ENCODE assay signal across 10 mouse cellular contexts in the genomic region with DNA sequence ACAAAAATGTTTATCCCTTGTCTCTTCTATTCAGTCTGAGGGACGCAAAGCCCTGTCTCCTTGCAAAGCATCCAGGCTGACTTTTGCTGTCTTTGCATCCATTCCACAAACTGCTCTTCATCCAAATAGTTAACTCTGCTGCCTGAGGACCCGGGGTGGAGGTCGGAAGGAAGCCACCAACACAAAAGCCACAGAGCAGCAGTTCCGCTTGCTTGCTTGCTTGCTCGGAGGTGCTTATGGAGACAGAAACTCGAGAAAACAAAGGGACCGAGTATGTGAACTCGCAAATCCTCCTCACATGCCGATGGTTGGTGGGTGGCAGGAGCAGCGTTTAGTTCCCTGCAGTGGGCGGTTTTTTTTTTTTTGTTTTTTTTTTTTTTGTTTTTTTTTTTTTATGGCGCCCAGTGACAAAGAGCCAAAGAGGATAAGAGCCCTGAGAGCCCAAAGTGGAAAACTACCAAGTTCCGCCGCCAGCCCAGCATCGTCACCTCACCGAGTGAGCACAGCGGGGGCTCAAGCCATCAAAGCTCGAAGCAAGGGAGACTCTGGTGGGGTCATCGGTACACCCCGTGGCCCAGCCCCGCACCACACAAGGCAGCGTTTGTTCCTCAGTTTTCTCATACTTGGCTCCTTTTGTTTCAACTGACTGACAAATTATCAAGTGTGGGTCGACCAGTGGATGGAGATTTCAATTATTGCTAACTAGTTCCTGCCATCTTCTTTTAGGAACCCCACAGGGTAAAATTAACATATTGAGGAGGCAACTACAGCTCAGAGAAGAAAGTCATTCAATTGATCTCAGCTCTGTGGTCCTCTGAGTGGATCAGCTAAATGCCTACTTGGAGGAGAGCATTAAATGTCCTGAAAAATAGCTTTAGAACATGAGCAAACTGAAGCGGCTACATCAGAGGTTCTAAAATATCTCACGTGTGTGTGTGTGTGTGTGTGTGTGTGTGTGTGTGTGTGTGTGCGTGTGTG. TPM values are rescaled to one million over a fixed set of nuclear protein-coding genes. Genes with fewer than 3 reads are reported as not detected.
DNase-seq lines count a peak whose midpoint lies in the region; ATAC-seq lines count a peak whose summit lies in the region.
"Had no signal": no experiment of that assay in that cellular context is flagged by ENCODE, and none has a peak within 500 bp of the region (broad histone marks: within the 10 kb centered on the region; RNA-seq: fewer than 3 reads in every experiment).

No protein-coding gene starts in this region.

- peak; percentile 28 for DNase-seq in layer of hippocampus, adult 11-12 months (ENCODE audit: low spot score)
- no peak for DNase-seq in layer of hippocampus, adult 9-10 months (ENCODE audit: low spot score)
- DNase-seq in embryo, embryonic 11 days: peak; percentile 69
- DNase-seq in kidney, adult 9 months: peak; percentile 35
- DNase-seq in telencephalon, adult 2 months (ENCODE audit: low read depth, low spot score): peak; percentile 15

- ATAC-seq in heart, embryonic 11.5 days (replicated peaks; ENCODE audit: insufficient number of reproducible peaks, low FRiP score, low TSS enrichment): no peak
- ATAC-seq in liver, embryonic 12.5 days: no peak
- ATAC-seq in monocyte, adult 5-6 weeks (replicated peaks; ENCODE audit: insufficient number of reproducible peaks, low FRiP score, low TSS enrichment, poor library complexity, severe bottlenecking): 0 out of 2 replicates have a peak, but pooled peaks have one; percentile 40

- no peaks in the 10 kb centered on the region for H3K9me3 ChIP-seq in heart, embryonic 11.5 days (replicated peaks; ENCODE audit: control insufficient read depth, low read length)
- H3K9me3 ChIP-seq in liver, embryonic 12.5 days (replicated peaks): no peaks in the 10 kb centered on the region

- H3K36me3 ChIP-seq in heart, embryonic 11.5 days (ENCODE audit: control insufficient read depth, insufficient read depth, low read length): no peaks in the 10 kb centered on the region
- H3K36me3 ChIP-seq in liver, embryonic 12.5 days: no peaks in the 10 kb centered on the region

- peak overlapping the region; percentile 71 for H3K4me2 ChIP-seq in heart, embryonic 11.5 days
- peak overlapping the region; percentile 55 for H3K4me2 ChIP-seq in liver, embryonic 12.5 days

- H3K9ac ChIP-seq in heart, embryonic 11.5 days (ENCODE audit: low read depth, low read length): peak overlapping the region; percentile 72
- H3K9ac ChIP-seq in liver, embryonic 12.5 days: no peak overlapping the region

- no peaks in the 10 kb centered on the region for H3K27me3 ChIP-seq in heart, embryonic 11.5 days (ENCODE audit: control insufficient read depth, insufficient read depth, low read length)
- peaks cover 14% of the 10 kb centered on the region; the same call in 1 of the 2 replicates for H3K27me3 ChIP-seq in liver, embryonic 12.5 days (replicated peaks)

- peak overlapping the region; percentile 35 for H3K4me3 ChIP-seq in heart, embryonic 11.5 days (ENCODE audit: low read depth, low read length)
- peak overlapping the region; percentile 23 for H3K4me3 ChIP-seq in liver, embryonic 12.5 days

- H3K27ac ChIP-seq in heart, embryonic 11.5 days (ENCODE audit: low read depth, low read length): peak overlapping the region; percentile 4; the same call in 1 of the 2 replicates
- H3K27ac ChIP-seq in liver, embryonic 12.5 days: no peak overlapping the region

- H3K4me1 ChIP-seq in heart, embryonic 11.5 days (ENCODE audit: control insufficient read depth, insufficient read depth, low read length): peaks cover 10% of the 10 kb centered on the region
- peaks cover 18% of the 10 kb centered on the region for H3K4me1 ChIP-seq in liver, embryonic 12.5 days

- 7% methylated on average over 26 of the region's 26 CpGs for WGBS in heart, embryonic 11.5 days (ENCODE audit: insufficient replicate concordance)
- 7% methylated on average over 26 of the region's 26 CpGs for WGBS in liver, embryonic 12.5 days (ENCODE audit: insufficient replicate concordance)

RNA-seq across cellular contexts. Expression of a gene that starts 38.6 kb away (rescaled TPM):
- polyA plus RNA-seq in heart, embryonic 11.5 days (2014; fragmentation: Nextera tagmentation; extraction: Ambion mirVana): 121 and 136 TPM in 2 replicates
- polyA plus RNA-seq in liver, embryonic 12.5 days (2016; fragmentation: Nextera tagmentation; extraction: Ambion mirVana): 49.3 and 54.7 TPM in 2 replicates
- 5.8 to 18.1 TPM (median 9.5 TPM) in 3 replicates for total RNA-seq in monocyte, adult 5-6 weeks (2017)

RNA-seq across cellular contexts. Expression of a gene that starts 38.7 kb away (rescaled TPM):
- polyA plus RNA-seq in heart, embryonic 11.5 days (2014; fragmentation: Nextera tagmentation; extraction: Ambion mirVana): 0.20 TPM in 1 of 2 replicates, not detected in the other
- polyA plus RNA-seq in liver, embryonic 12.5 days (2016; fragmentation: Nextera tagmentation; extraction: Ambion mirVana): not detected in 2 replicates
- not detected in 3 replicates for total RNA-seq in monocyte, adult 5-6 weeks (2017)
- total RNA-seq: left cerebral cortex, postnatal 10 days; MEL had no signal

RNA-seq across cellular contexts. Expression of a gene that starts 38.7 kb away (rescaled TPM):
- 5.7 and 6.7 TPM in 2 replicates for polyA plus RNA-seq in heart, embryonic 11.5 days (2014; fragmentation: Nextera tagmentation; extraction: Ambion mirVana)
- polyA plus RNA-seq in liver, embryonic 12.5 days (2016; fragmentation: Nextera tagmentation; extraction: Ambion mirVana): 2.4 and 2.8 TPM in 2 replicates
- 1.6 to 4.6 TPM (median 1.9 TPM) in 3 replicates for total RNA-seq in monocyte, adult 5-6 weeks (2017)
